Mouse (Mus musculus) MEL (cell line): ENCODE results near the gene Ppan. TPM values are rescaled to one million over a fixed set of nuclear protein-coding genes. Genes with fewer than 3 reads are reported as not detected.

ENCODE experiments used
- DNase-seq: peaks from one replicate; pipeline ENCODE4 v3.0.0; 2011; ENCODE audit warnings: low read depth, low spot score
- H3K27ac ChIP-seq: 2 replicates; pipeline ENCODE4 v1.5.1; 2012; ENCODE audit warnings: low read depth, mild to moderate bottlenecking, control low read depth, low read length, moderate library complexity; ENCODE audit not compliant: control insufficient read depth
- H3K27me3 ChIP-seq, 2 experiments: fragments of 150-350 bp in 1 of 2; sonication (generic) in 1 of 2; 2 replicates each; pipeline ENCODE4 v1.6.1; 2012; ENCODE audit warnings: low read length in 2 of 2, mild to moderate bottlenecking in 2 of 2, improper control_type of control experiment in 1 of 2, moderate library complexity in 1 of 2; ENCODE audit not compliant: insufficient read depth in 2 of 2, control insufficient read depth in 1 of 2
- H3K36me3 ChIP-seq, 2 experiments: 2 replicates each; pipeline ENCODE4 v1.6.1; 2012 to 2014; ENCODE audit warnings: low read length in 2 of 2, improper control_type of control experiment in 1 of 2, inconsistent platforms in 1 of 2, mild to moderate bottlenecking in 1 of 2; ENCODE audit not compliant: insufficient read depth in 2 of 2, control insufficient read depth in 1 of 2
- H3K4me1 ChIP-seq, 2 experiments: fragments of 150-350 bp in 1 of 2; sonication (generic) in 1 of 2; 2 replicates each; pipeline ENCODE4 v1.6.1; 2012; ENCODE audit warnings: low read length in 2 of 2, improper control_type of control experiment in 1 of 2, mild to moderate bottlenecking in 1 of 2; ENCODE audit not compliant: insufficient read depth in 2 of 2, control insufficient read depth in 1 of 2
- H3K4me3 ChIP-seq, 2 experiments: fragments of 150-350 bp in 1 of 2; sonication (generic) in 1 of 2; 2 replicates each; pipeline ENCODE4 v1.5.1; 2012; ENCODE audit warnings: low read depth in 2 of 2, low read length in 2 of 2, mild to moderate bottlenecking in 2 of 2, moderate library complexity in 2 of 2, control low read depth in 1 of 2, improper control_type of control experiment in 1 of 2; ENCODE audit not compliant: control insufficient read depth in 1 of 2, insufficient read depth in 1 of 2
- H3K79me2 ChIP-seq: 2 replicates; pipeline ENCODE4 v1.6.1; 2012; ENCODE audit warnings: mild to moderate bottlenecking, low read length, moderate library complexity; ENCODE audit not compliant: control insufficient read depth, poor library complexity, insufficient read depth
- H3K9ac ChIP-seq: 2 replicates; pipeline ENCODE4 v1.6.1; 2012; ENCODE audit warnings: low read depth, mild to moderate bottlenecking, control low read depth, low read length, moderate library complexity; ENCODE audit not compliant: control insufficient read depth, poor library complexity, severe bottlenecking
- H3K9me3 ChIP-seq: fragments of 150-350 bp; sonication (generic); replicated peaks from 2 replicates; pipeline ENCODE4 v1.6.1; 2012; ENCODE audit warnings: mild to moderate bottlenecking, low read length, improper control_type of control experiment, moderate library complexity; ENCODE audit not compliant: insufficient read depth
- GATA1 ChIP-seq: IDR thresholded peaks from 2 replicates; pipeline ENCODE4 v1.6.1; 2011; ENCODE audit warnings: low read depth, low read length, improper control_type of control experiment
- MAFK ChIP-seq: IDR thresholded peaks from 2 replicates; pipeline ENCODE4 v1.6.1; 2011; ENCODE audit warnings: low read depth, mild to moderate bottlenecking, low read length, improper control_type of control experiment, borderline replicate concordance
- MAX ChIP-seq: IDR thresholded peaks from 2 replicates; pipeline ENCODE4 v1.6.1; 2011; ENCODE audit warnings: low read length, improper control_type of control experiment
- MEF2A ChIP-seq: IDR thresholded peaks from 2 replicates; pipeline ENCODE4 v1.6.1; 2014; ENCODE audit warnings: low read depth, mild to moderate bottlenecking, inconsistent platforms, low read length, improper control_type of control experiment; ENCODE audit not compliant: poor library complexity, insufficient replicate concordance, severe bottlenecking; ENCODE audit errors: extremely low read depth
- POLR2A ChIP-seq, 2 experiments: IDR thresholded peaks; 2 replicates each; pipeline ENCODE4 v1.6.1; 2011 to 2012; ENCODE audit warnings: low read length in 2 of 2, mild to moderate bottlenecking in 2 of 2, control low read depth in 1 of 2, improper control_type of control experiment in 1 of 2, low read depth in 1 of 2, moderate library complexity in 1 of 2; ENCODE audit not compliant: control insufficient read depth in 1 of 2, insufficient read depth in 1 of 2, poor library complexity in 1 of 2
- POLR2AphosphoS5 ChIP-seq: IDR thresholded peaks from 2 replicates; pipeline ENCODE4 v1.6.1; 2012; ENCODE audit warnings: low read depth, borderline replicate concordance, mild to moderate bottlenecking, inconsistent platforms, low read length, moderate library complexity, mixed read lengths
- TBP ChIP-seq: IDR thresholded peaks from 2 replicates; pipeline ENCODE4 v1.8.0; 2011; ENCODE audit warnings: low read depth, low read length, improper control_type of control experiment
- polyA plus RNA-seq, 2 experiments: library from polyadenylated mRNA; stranded (reverse) in 1 of 2; unstranded in 1 of 2; fragments of >175 nt in 1 of 2; fragments of >200 nt in 1 of 2; gene quantifications; 2 replicates each; pipeline versions ENCODE4 v1.2.1 to v1.2.4; 2012; ENCODE audit warnings: low replicate concordance in 2 of 2, low read depth in 1 of 2; ENCODE audit not compliant: insufficient read length in 2 of 2, insufficient read depth in 1 of 2, missing spikeins in 1 of 2
- total RNA-seq: library from RNA; depleted of rRNA; stranded (reverse); fragments of 300-350 nt; gene quantifications from 2 replicates; pipeline ENCODE4 v1.2.3, GENCODE M21; 2012

The Ppan gene
- total and polyA plus RNA-seq, 3 experiments: 251 to 953 (median 763) TPM

GRCm38 (mm10) chr9:20875021-20875790 is 12.8 kb upstream of the Ppan start:
- Histone ChIP-seq H3K4me3 (no peak overlapping the region), H3K9me3 (no peaks in the 10 kb centered on the region), H3K4me1 (peaks cover 17 to 52% of the 10 kb centered on the region in 2 experiments), H3K36me3 (peaks cover 22 to 33% of the 10 kb centered on the region in 2 experiments), H3K79me2 (peaks cover 12% of the 10 kb centered on the region), H3K9ac (no peak overlapping the region), H3K27me3 (no peaks in the 10 kb centered on the region), H3K27ac (no peak overlapping the region)
- TF ChIP-seq POLR2AphosphoS5 (0 out of 2 replicates have a peak, but pooled peaks have one; percentile 44), TBP (no peak), POLR2A (IDR thresholded peaks at IDR 0.05; ENCODE audit: control insufficient read depth in 1 of 2, insufficient read depth in 1 of 2, low read depth in 1 of 2, low read length in 2 of 2, poor library complexity in 1 of 2) (peak in 1 of 2 experiments; percentile 44; a peak in 2 of 4 replicates), MEF2A (no peak)
- DNase-seq: peak; percentile 80

DNA sequence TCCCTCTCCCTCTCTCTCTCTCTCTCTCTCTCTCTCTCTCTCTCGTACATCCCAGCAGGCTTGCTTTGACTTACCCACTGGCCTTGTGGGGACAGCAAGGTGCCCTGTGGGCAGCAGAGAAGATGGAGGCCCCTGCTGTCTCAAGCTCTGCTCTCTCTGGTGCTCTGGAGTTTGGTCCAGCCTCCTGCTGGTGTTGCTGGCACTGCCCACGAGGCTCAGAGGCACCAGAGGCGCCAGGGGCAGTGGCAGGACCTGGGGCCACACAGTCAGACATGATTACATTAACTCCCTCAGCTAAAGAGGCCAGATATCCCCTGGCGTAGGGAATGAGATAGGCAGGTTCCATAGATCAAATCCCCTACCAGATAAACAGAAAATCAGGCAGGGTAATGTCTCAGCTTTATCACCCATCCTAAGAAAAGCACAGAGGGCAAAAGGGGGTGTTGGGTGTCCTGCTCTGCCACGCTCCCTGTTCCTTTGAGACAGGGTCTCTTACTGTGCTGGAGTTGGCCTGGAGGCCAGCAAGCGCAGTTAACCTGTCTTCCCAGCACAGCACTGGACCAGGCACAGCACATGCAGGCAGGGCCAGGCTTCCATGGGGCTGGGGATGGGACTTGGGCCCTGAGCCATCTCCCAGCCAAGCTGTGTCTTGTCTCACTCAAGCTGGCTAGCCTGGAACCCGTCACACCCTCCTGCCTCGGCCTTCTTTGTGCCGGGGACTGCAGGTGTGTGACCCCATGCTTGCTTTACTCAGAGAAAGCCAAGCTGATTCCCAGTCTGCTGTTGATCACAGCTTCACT is 11.5 kb upstream of the Ppan start:
- Histone ChIP-seq H3K4me3 (peak overlapping the region; percentile 54 to 56), H3K9ac (peak overlapping the region; percentile 74), H3K36me3 (peaks cover 14 to 25% of the 10 kb centered on the region in 2 experiments), H3K27me3 (no peaks in the 10 kb centered on the region), H3K4me1 (peaks cover 17 to 39% of the 10 kb centered on the region in 2 experiments), H3K27ac (peak overlapping the region; percentile 92), H3K79me2 (peaks cover 10% of the 10 kb centered on the region)
- peak; percentile 61 for DNase-seq
- TF ChIP-seq MAFK (no peak), GATA1 (0 out of 2 replicates have a peak, but pooled peaks have one; percentile 9)
- TF ChIP-seq, all 39 proteins: peak for 1
- H3K9me3 ChIP-seq: no peaks in the 10 kb centered on the region

GRCm38 (mm10) chr9:20877118-20878040 is 10.6 kb upstream of the Ppan start:
- peak overlapping the region; percentile 92 for H3K27ac ChIP-seq

More at GRCm38 (mm10) chr9:20877118-20878040, 10.6 kb upstream of the Ppan start:
- Histone ChIP-seq H3K79me2 (peaks cover 10% of the 10 kb centered on the region), H3K9me3 (no peaks in the 10 kb centered on the region), H3K27me3 (no peaks in the 10 kb centered on the region), H3K36me3 (peaks cover 6 to 17% of the 10 kb centered on the region in 2 experiments), H3K9ac (peak overlapping the region; percentile 74), H3K4me3 (peak overlapping the region; percentile 54 to 56), H3K4me1 (peaks cover 8 to 30% of the 10 kb centered on the region in 2 experiments; a peak in 3 of 4 replicates)
- DNase-seq: no peak
- no peak for TF ChIP-seq MAX
- peak; percentile 96 for TF ChIP-seq TBP
